Mouse (Mus musculus) fibroblast of lung, adult 2 months (primary cell): ENCODE measurements around the gene Kpna7.
"Not testable (repeated sequence)": the region's sequence is repeated elsewhere in the genome, so short reads cannot be mapped to it uniquely, and the experiment has no call there.

ENCODE experiments used
- DNase-seq: peaks from one replicate; pipeline ENCODE4 v3.0.0-alpha.2; 2011; ENCODE audit warnings: low read depth

Gene Kpna7

GRCm38 (mm10) chr5:145020712-145021111 lies 63.1 kb downstream of the Kpna7 start:
- DNase-seq: not testable (repeated sequence)

- DNase-seq: not testable (repeated sequence)
Measured at GRCm38 (mm10) chr5:145020254-145020653, 63.6 kb downstream of the Kpna7 start.

GRCm38 (mm10) chr5:145016761-145017160 lies 67.1 kb downstream of the Kpna7 start:
- DNase-seq: not testable (repeated sequence)

DNA sequence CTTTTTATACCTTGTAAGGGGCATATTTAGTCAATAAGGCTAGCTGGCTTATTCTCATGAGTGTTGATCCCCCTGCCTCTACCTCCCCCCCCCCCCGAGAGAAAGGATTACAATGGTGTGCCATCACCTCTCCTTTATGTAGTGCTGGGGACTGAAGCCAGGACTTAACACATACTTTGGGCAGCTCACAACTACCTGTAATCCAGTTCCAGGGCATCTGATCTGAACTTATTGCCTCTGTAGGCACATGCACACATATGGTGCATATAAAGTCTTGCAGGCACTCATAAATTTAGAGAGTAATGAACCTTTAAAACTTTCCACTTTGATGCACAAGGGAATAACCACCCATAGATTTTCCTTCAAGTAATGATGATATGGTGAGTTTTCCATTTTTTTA lies 69.6 kb downstream of the Kpna7 start:
- DNase-seq: no peak

- DNase-seq: no peak
Measured at GRCm38 (mm10) chr5:145008878-145009659, 74.8 kb downstream of the Kpna7 start.

- DNase-seq: no peak
Measured at GRCm38 (mm10) chr5:145005596-145005995, 78.2 kb downstream of the Kpna7 start.

DNA sequence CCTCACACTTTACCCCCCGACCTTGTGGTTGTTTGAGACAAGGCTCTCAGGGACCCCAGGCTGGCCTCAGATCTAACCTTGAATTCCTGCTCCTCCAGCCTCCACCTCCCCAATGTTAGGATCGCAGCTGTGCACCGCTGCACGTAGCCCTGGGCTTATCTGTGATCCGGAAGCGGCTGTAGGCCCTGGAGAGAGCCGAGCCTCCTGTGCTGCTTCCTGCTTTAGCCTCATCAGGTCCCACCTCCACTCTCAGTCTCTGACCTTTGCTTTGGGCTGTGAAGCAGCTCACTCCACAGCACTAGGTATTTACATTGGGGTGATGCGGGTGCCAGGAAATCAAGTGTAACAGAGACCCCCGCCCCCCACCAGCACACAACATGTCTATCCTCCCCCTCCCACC lies 79.3 kb downstream of the Kpna7 start:
- no peak for DNase-seq

GRCm38 (mm10) chr5:145003362-145003761 lies 80.5 kb downstream of the Kpna7 start:
- no peak for DNase-seq

GRCm38 (mm10) chr5:144998491-144998890 lies 85.3 kb downstream of the Kpna7 start:
- DNase-seq: no peak

- DNase-seq: no peak
Measured at GRCm38 (mm10) chr5:144990481-144990880, 93.3 kb downstream of the Kpna7 start.

GRCm38 (mm10) chr5:144990051-144990450 lies 93.8 kb downstream of the Kpna7 start:
- DNase-seq: no peak

DNA sequence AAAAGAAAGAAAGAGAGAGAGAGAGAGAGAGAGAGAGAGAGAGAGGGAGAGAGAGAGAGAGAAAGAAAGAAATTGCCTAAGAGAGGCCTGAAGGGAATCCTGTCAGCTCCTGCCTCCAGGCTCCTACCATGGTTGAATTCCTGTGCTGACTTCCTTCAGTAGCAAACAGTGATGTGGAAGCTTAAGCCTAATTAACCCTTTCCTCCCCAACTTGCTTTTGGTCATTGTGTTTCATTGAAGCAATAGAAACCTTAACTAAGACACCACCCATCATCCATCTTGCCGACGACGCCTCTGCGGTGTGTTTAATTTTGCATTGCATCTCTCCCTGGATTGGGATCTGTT lies 94.8 kb downstream of the Kpna7 start:
- DNase-seq: no peak

GRCm38 (mm10) chr5:144988340-144989060 lies 95.3 kb downstream of the Kpna7 start:
- peak; percentile 74 for DNase-seq

DNA sequence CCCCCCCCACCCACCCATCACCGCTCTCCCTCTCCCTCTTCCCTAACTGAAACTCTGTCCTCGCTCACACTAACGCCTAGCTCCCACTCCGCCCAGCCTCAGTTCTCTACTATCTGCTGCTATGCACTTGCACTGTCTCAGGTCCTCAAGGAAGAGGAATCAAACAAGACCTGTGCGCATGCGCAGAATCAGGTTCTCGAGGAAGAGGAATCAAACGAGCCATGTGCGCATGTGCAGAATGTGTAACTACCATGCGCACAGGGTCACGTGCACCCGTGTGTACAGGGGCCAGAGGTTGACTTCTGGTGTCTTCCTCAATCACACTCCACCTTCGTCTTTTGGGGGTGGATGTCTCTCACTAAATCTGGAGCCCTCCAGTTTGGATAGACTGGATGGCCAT lies 96.3 kb downstream of the Kpna7 start:
- DNase-seq: no peak

GRCm38 (mm10) chr5:144984839-144985238 lies 99.0 kb downstream of the Kpna7 start:
- DNase-seq: no peak

- no peak for DNase-seq
Measured at GRCm38 (mm10) chr5:144983227-144983626, 100.6 kb downstream of the Kpna7 start.

GRCm38 (mm10) chr5:144979110-144979509 lies 104.7 kb downstream of the Kpna7 start:
- DNase-seq: no peak

- DNase-seq: no peak
Measured at GRCm38 (mm10) chr5:144978533-144979107, 105.2 kb downstream of the Kpna7 start.

- no peak for DNase-seq
Measured at GRCm38 (mm10) chr5:144971266-144971665, 112.6 kb downstream of the Kpna7 start.

DNA sequence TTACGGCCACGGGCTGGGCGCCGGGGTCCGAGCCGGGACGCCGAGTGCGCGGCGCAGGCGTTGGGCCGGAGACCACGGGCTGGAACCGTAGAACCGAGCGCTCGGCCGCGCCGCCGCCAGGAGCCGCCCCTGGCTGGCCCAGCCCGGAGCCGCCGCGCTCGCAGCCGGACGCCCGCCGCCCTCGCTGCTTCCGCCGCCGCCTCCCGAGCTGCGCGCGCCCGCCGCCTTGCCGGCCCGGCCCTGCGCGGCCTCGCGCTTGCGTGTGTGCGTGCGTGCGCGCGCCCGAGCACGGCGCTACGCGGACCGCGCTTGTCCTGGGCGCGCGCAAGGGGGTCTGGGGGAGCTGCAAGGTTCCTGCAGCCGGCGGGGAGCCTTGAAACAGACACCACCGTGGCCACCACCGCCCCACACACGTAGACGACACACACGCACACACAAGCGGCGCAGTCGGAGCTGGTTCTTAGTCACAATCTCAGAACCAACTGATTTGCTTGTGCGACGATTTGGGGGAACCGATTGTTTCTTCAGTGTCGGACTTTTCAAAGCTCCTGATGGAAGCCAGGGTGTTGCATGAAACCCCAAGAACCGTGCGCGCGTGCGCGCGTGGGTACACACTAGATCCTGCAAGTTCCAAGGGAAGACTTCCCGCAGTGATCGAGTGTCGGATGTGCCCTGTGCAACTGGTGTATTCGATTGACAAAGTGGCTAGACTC lies 118.0 kb downstream of the Kpna7 start, which contains the start of gene Smurf1:
TSS of gene Smurf1 (minus strand) at position 209 of the 713 bp plus-strand sequence.
- DNase-seq: no peak

DNA sequence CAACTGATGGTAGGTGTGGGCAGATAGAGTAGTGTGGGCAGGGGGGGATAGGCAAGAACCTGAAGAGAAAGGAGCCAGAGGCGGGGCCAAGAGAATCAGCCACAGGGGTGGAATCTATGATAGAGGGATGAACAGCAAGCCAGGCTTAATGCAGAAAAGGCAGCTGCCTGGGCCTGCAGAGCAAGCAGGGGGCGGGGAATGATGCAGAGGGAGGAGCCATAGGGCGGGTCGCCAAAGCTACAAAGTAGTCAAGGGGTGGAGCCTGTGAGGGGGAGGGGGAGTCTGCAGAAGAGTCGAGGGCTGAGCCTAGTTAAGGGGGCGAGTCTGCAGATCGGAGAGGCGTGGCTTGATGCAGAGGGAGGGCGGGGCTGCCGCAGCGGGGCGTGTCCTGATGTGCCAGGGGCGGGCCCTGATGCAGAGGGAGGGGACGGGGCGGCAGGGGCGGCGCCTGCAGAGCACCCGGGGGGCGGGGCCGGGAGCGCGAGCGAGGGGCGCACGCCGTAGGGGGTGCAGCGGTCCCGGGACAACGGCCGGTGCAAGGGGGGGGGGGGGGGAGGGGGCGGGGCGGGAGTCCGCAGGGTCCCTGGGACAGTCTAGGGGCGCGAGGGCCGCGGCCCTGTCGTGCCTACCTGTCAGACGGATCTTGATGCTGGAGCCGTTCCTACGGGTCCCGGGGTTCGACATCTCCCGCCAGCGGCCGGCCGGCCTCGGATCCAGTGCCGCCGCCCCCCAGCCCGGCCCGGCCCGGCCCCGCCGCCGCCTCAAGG lies 118.8 kb downstream of the Kpna7 start:
- DNase-seq: peak; percentile 54

GRCm38 (mm10) chr5:144964465-144964864 lies 119.4 kb downstream of the Kpna7 start:
- DNase-seq: no peak
